Mouse (Mus musculus): ENCODE data around the gene Specc1.

- TF ChIP-seq CTCF (IDR thresholded peaks at IDR 0.05; ENCODE audit: low read depth) = no peak
- TF ChIP-seq EP300 (IDR thresholded peaks at IDR 0.05; ENCODE audit: low read depth) = no peak
Measured at GRCm38 (mm10) chr11:62045964-62046363, 89.4 kb downstream of the Specc1 start.
